Mouse (Mus musculus): ENCODE measurements around the gene Slf2. TPM values are rescaled to one million over a fixed set of nuclear protein-coding genes. Genes with fewer than 3 reads are reported as not detected.

Gene Slf2
- total RNA-seq, 4 experiments from 2014 or later: 10.9 to 13.7 (median 11.0) TPM

GRCm38 (mm10) chr19:45007425-45008191 lies 76.7 kb downstream of the Slf2 start:
- no peak for DNase-seq (ENCODE audit: low spot score in 2 of 2)

- DNase-seq (ENCODE audit: low spot score in 2 of 2): no peak
Measured at GRCm38 (mm10) chr19:45010646-45011045, 79.7 kb downstream of the Slf2 start.

GRCm38 (mm10) chr19:45012219-45012618 lies 81.3 kb downstream of the Slf2 start:
- no peak for DNase-seq (ENCODE audit: low spot score in 2 of 2)

GRCm38 (mm10) chr19:45012636-45013035 lies 81.7 kb downstream of the Slf2 start:
- no peak for DNase-seq (ENCODE audit: low spot score in 2 of 2)

GRCm38 (mm10) chr19:45013581-45014225 lies 82.8 kb downstream of the Slf2 start:
- no peak for DNase-seq (ENCODE audit: low spot score in 2 of 2)

GRCm38 (mm10) chr19:45014335-45014971 lies 83.5 kb downstream of the Slf2 start, which contains the start of gene Lzts2:
TSS of gene Lzts2 (plus strand) at chr19:45014414.
- DNase-seq (ENCODE audit: low spot score in 2 of 2): no peak

- DNase-seq (ENCODE audit: low spot score in 2 of 2): peak; percentile 71 to 81
Measured at GRCm38 (mm10) chr19:45014981-45015402, 84.0 kb downstream of the Slf2 start.

- peak; percentile 59 to 67 for DNase-seq (ENCODE audit: low spot score in 2 of 2)
Measured at GRCm38 (mm10) chr19:45015518-45016281, 84.7 kb downstream of the Slf2 start.

- peak; percentile 75 to 84 for DNase-seq (ENCODE audit: low spot score in 2 of 2)
Measured at GRCm38 (mm10) chr19:45016341-45017215, 85.6 kb downstream of the Slf2 start.

- DNase-seq (ENCODE audit: low spot score in 2 of 2): peak; percentile 80 to 84
Measured at GRCm38 (mm10) chr19:45017216-45017771, 86.3 kb downstream of the Slf2 start.

GRCm38 (mm10) chr19:45017909-45018308 lies 87.0 kb downstream of the Slf2 start:
- DNase-seq (ENCODE audit: low spot score in 2 of 2): peak; percentile 86

- no peak for DNase-seq (ENCODE audit: low spot score in 2 of 2)
Measured at GRCm38 (mm10) chr19:45018351-45018831, 87.4 kb downstream of the Slf2 start.

GRCm38 (mm10) chr19:45020348-45020747 lies 89.4 kb downstream of the Slf2 start:
- DNase-seq (ENCODE audit: low spot score in 2 of 2): peak; percentile 67 to 70

- DNase-seq (ENCODE audit: low spot score in 2 of 2): no peak
Measured at GRCm38 (mm10) chr19:45021362-45021761, 90.4 kb downstream of the Slf2 start.

GRCm38 (mm10) chr19:45023993-45024392 lies 93.0 kb downstream of the Slf2 start:
- no peak for DNase-seq (ENCODE audit: low spot score in 2 of 2)

GRCm38 (mm10) chr19:45024775-45025174 lies 93.8 kb downstream of the Slf2 start:
- DNase-seq (ENCODE audit: low spot score in 2 of 2): no peak

GRCm38 (mm10) chr19:45025937-45026568 lies 95.1 kb downstream of the Slf2 start:
- DNase-seq (ENCODE audit: low spot score in 2 of 2): no peak

GRCm38 (mm10) chr19:45026958-45027670 lies 96.2 kb downstream of the Slf2 start:
- DNase-seq (ENCODE audit: low spot score in 2 of 2): peak in 1 of 2 experiments; percentile 56

GRCm38 (mm10) chr19:45027848-45028247 lies 96.9 kb downstream of the Slf2 start:
- DNase-seq (ENCODE audit: low spot score in 2 of 2): no peak

Data from gastrocnemius, adult 8-10 months (tissue).